Mouse (Mus musculus) heart, embryonic 11.5 days (tissue): ENCODE results near the gene Atp6v0b. TPM values are rescaled to one million over a fixed set of nuclear protein-coding genes. Genes with fewer than 3 reads are reported as not detected.

Source experiments
- ATAC-seq: fragments of 200-750 bp; cut with Nextera tagmentation; replicated peaks from 2 replicates; pipeline ENCODE4 v1.8.0; 2017; ENCODE audit warnings: moderate library complexity; ENCODE audit not compliant: insufficient number of reproducible peaks, low FRiP score, low TSS enrichment
- H3K27ac ChIP-seq: fragments of 300-500 bp; sonication (generic); 2 replicates; pipeline ENCODE4 v1.5.1; 2014; ENCODE audit warnings: mild to moderate bottlenecking, low read depth, low read length
- H3K27me3 ChIP-seq: fragments of 300-500 bp; sonication (generic); 2 replicates; pipeline ENCODE4 v1.6.1; 2014; ENCODE audit warnings: mild to moderate bottlenecking, low read length, mixed read lengths; ENCODE audit not compliant: control insufficient read depth, insufficient read depth
- H3K36me3 ChIP-seq: fragments of 300-500 bp; sonication (generic); 2 replicates; pipeline ENCODE4 v1.6.1; 2014; ENCODE audit warnings: mild to moderate bottlenecking, low read length, moderate library complexity, mixed read lengths; ENCODE audit not compliant: control insufficient read depth, insufficient read depth
- H3K4me1 ChIP-seq: fragments of 300-500 bp; sonication (generic); 2 replicates; pipeline ENCODE4 v1.6.1; 2014; ENCODE audit warnings: low read length; ENCODE audit not compliant: control insufficient read depth, insufficient read depth
- H3K4me2 ChIP-seq: fragments of 300-500 bp; sonication (generic); 2 replicates; pipeline ENCODE4 v1.6.1; 2014; ENCODE audit warnings: mild to moderate bottlenecking, moderate library complexity
- H3K4me3 ChIP-seq: fragments of 300-500 bp; sonication (generic); 2 replicates; pipeline ENCODE4 v1.5.1; 2014; ENCODE audit warnings: low read depth, low read length
- H3K9ac ChIP-seq: fragments of 300-500 bp; sonication (generic); 2 replicates; pipeline ENCODE4 v1.6.1; 2014; ENCODE audit warnings: mild to moderate bottlenecking, low read depth, low read length, moderate library complexity
- H3K9me3 ChIP-seq: fragments of 300-500 bp; sonication (generic); replicated peaks from 2 replicates; pipeline ENCODE4 v1.6.1; 2016; ENCODE audit warnings: low read length; ENCODE audit not compliant: control insufficient read depth
- WGBS: fragments of 180-500 bp; shearing (Covaris S2); extraction: QIAGEN DNeasy Blood & Tissue Kit; methylation state at CpG from one replicate; pipeline ENCODE4 v1.1.7; 2014; ENCODE audit not compliant: insufficient replicate concordance; 5-methylcytosine and 5-hydroxymethylcytosine counted together
- polyA plus RNA-seq: library from polyadenylated mRNA; unstranded; fragments of >200 nt; fragmentation: Nextera tagmentation; extraction: Ambion mirVana; gene quantifications from 2 replicates; pipeline ENCODE4 v1.2.1, GENCODE M21; 2014

Gene Atp6v0b
- polyA plus RNA-seq, 1 experiment from 2014 or later: 194 TPM

DNA sequence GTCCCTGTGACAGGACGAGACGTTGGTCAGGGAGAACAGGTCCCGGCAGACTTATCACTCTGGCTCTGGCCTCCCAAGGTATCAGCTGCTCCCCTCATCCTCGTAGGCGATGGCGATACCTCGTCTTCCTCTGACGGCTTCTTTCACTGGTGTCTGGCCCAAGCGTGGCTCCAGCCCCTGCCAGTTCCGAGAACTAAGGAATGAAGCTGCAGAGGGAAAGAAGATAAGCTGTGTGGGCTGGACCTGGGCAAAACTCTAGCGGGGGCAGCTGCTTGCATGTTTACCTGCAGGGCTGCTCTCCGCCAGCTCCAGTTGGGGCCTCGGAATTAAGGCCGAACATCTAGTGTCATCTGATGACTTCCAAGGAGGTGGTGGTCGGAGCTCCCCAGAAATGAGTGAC, 2.3 kb upstream of the Atp6v0b start:
- Histone ChIP-seq H3K36me3 (peaks cover 13% of the 10 kb centered on the region), H3K27me3 (no peaks in the 10 kb centered on the region), H3K4me1 (peaks cover 9% of the 10 kb centered on the region), H3K4me3 (no peak overlapping the region), H3K9ac (no peak overlapping the region), H3K9me3 (no peaks in the 10 kb centered on the region), H3K27ac (no peak overlapping the region), H3K4me2 (no peak overlapping the region)
- 85% methylated on average over 15 of the region's 15 CpGs for WGBS
- no peak for ATAC-seq

GRCm38 (mm10) chr4:117887920-117888319, 787 bp upstream of the Atp6v0b start:
- Histone ChIP-seq H3K4me3 (0 out of 2 replicates have a peak overlapping the region, but pooled peaks have one; percentile 99), H3K4me1 (peaks cover 16% of the 10 kb centered on the region), H3K36me3 (peaks cover 11% of the 10 kb centered on the region), H3K27ac (no peak overlapping the region), H3K27me3 (no peaks in the 10 kb centered on the region), H3K4me2 (peak overlapping the region; percentile 76), H3K9ac (no peak overlapping the region), H3K9me3 (no peaks in the 10 kb centered on the region)
- no peak for ATAC-seq
- 65% methylated on average over 2 of the region's 2 CpGs for WGBS

GRCm38 (mm10) chr4:117886644-117887043, 489 bp downstream of the Atp6v0b start:
- 0 out of 2 replicates have a peak, but pooled peaks have one; percentile 4 for ATAC-seq
- H3K9ac ChIP-seq: peak overlapping the region; percentile 90
- H3K9me3 ChIP-seq: no peaks in the 10 kb centered on the region
- 0 out of 2 replicates have a peak overlapping the region, but pooled peaks have one; percentile 18 for H3K27ac ChIP-seq
- H3K27me3 ChIP-seq: no peaks in the 10 kb centered on the region
- H3K4me2 ChIP-seq: peak overlapping the region; percentile 76
- H3K36me3 ChIP-seq: peaks cover 11% of the 10 kb centered on the region
- 3% methylated on average over 24 of the region's 24 CpGs for WGBS
- peaks cover 16% of the 10 kb centered on the region for H3K4me1 ChIP-seq
- peak overlapping the region; percentile 99 for H3K4me3 ChIP-seq

DNA sequence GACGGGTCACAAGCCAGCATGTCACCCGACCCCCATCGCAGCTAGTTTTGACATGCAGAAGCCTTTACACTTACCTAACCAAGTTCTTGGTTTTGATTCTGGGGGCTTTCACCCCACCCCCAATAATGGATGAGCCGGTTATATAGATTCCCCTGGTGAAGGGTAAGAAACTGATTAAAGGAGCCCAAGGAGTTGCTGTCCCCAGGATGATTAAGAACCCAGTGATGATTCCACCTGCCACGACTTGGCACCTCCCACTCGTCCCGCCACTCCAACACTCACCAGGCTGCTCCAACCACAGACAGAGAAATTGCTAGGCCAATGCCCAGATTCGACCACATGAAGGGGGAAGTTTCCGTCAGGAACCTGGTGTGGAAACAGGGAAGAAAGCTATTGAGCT, 1.1 kb downstream of the Atp6v0b start:
- 0 out of 2 replicates have a peak overlapping the region, but pooled peaks have one; percentile 90 for H3K9ac ChIP-seq
- peaks cover 12% of the 10 kb centered on the region for H3K36me3 ChIP-seq
- no peak for ATAC-seq
- 73% methylated on average over 9 of the region's 9 CpGs for WGBS
- H3K27ac ChIP-seq: no peak overlapping the region
- peak overlapping the region; percentile 76 for H3K4me2 ChIP-seq
- peak overlapping the region; percentile 99 for H3K4me3 ChIP-seq
- no peaks in the 10 kb centered on the region for H3K9me3 ChIP-seq
- no peaks in the 10 kb centered on the region for H3K27me3 ChIP-seq
- peaks cover 11% of the 10 kb centered on the region; the same call in 1 of the 2 replicates for H3K4me1 ChIP-seq

- no peak overlapping the region for H3K27ac ChIP-seq
- peaks cover 15% of the 10 kb centered on the region for H3K36me3 ChIP-seq
- no peaks in the 10 kb centered on the region for H3K27me3 ChIP-seq
- no peak for ATAC-seq
- 91% methylated on average over 10 of the region's 10 CpGs for WGBS
- no peak overlapping the region for H3K4me3 ChIP-seq
- no peaks in the 10 kb centered on the region for H3K9me3 ChIP-seq
- H3K9ac ChIP-seq: no peak overlapping the region
- no peak overlapping the region for H3K4me2 ChIP-seq
- H3K4me1 ChIP-seq: peaks cover 11% of the 10 kb centered on the region; the same call in 1 of the 2 replicates
These were observed 2.0 kb downstream of the Atp6v0b start for GRCm38 (mm10) chr4:117885093-117885492.

DNA sequence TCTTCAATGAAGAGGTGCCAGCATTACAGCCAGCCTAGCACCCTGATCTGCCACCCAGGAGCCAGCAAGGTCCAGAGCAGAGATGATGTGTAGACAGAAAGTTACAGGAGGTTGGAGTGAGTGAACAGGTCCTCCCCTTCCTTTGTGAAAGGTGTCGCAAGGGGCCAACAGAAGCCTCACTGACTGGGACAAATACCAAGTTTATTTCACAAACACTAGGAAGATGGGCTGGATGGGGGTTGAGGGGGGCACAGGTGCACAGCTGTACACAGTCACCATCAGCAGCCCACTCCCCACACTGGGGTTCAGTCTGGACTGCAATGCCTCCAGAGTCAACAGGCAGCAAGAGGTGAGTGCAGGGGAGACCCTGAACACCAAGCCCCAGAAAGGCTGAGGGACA, 3.0 kb downstream of the Atp6v0b start:
- H3K4me2 ChIP-seq: peak overlapping the region; percentile 92
- H3K4me3 ChIP-seq: peak overlapping the region; percentile 87; the same call in 1 of the 2 replicates
- H3K9ac ChIP-seq: no peak overlapping the region
- ATAC-seq: no peak
- H3K9me3 ChIP-seq: no peaks in the 10 kb centered on the region
- peaks cover 15% of the 10 kb centered on the region for H3K36me3 ChIP-seq
- 100% methylated on average over 1 of the region's 1 CpGs for WGBS
- H3K4me1 ChIP-seq: peaks cover 11% of the 10 kb centered on the region; the same call in 1 of the 2 replicates
- H3K27ac ChIP-seq: no peak overlapping the region
- H3K27me3 ChIP-seq: no peaks in the 10 kb centered on the region

DNA sequence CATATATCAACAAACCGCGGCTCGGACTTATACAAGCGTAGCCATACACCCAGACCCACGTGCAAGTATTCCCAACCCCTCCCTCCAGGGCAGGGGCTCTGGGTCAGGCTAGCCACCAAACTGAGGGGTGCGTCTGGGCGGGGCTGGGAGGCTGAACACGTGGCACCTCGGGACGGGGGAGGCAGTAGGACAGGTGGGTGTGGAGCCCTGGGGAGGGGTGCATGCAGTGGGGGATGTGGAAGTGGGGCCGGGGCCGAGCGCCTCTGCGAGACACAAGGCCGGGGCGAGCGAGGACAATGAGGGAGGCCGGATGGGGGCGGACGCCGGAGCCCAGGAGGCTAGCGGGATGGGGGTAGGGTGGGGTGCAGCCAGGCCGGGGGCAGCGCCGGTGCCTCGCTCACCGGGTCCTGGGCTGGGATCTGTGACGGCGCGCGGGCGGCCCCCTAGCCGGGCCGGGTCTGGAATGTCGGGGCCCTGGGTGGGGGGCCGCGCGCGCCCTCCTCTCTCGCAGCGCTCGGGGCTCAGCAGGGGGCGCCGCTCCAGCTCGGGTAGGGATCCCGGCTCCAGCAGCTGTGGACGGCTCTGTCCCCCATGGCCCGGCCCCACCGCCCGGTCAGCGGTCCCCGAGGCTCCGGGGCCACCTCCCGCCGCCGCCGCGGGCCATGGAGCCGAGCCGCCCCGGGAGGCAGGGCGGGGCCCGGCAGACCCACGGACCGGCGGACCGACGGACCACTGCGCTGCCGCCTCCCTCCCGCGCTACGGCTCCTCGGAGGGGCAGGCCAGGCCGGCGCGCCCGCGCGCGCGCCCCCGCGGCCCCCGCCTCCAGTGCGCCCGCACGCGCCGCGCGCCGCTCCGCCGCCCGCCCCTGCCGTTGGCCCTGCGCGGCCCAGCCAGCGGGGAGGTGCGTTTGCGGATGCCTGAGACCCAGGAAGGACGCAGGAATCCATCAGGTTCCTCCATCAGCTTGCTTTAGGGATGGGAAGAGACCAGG, 4.1 kb downstream of the Atp6v0b start, which contains the start of gene B4galt2:
Gene B4galt2 (minus strand): TSS at position 787 of the 991 bp plus-strand sequence.
- peak; percentile 18; the same call in 1 of the 2 replicates for ATAC-seq
- Histone ChIP-seq H3K4me3 (peak within 1 kb of the TSS; percentile 87), H3K9me3 (no peaks in the 10 kb centered on the region), H3K4me2 (peak within 1 kb of the TSS; percentile 92), H3K9ac (peak within 1 kb of the TSS; percentile 85), H3K4me1 (peaks cover 11% of the 10 kb centered on the region; the same call in 1 of the 2 replicates), H3K27ac (no peak within 1 kb of the TSS), H3K27me3 (no peaks in the 10 kb centered on the region), H3K36me3 (peaks cover 16% of the 10 kb centered on the region)
- under 1% methylated on average over 64 of the region's 103 CpGs for WGBS

- no peaks in the 10 kb centered on the region for H3K27me3 ChIP-seq
- no peak overlapping the region for H3K27ac ChIP-seq
- no peak overlapping the region for H3K4me2 ChIP-seq
- no peaks in the 10 kb centered on the region for H3K9me3 ChIP-seq
- peaks cover 9% of the 10 kb centered on the region for H3K36me3 ChIP-seq
- 72% methylated on average over 5 of the region's 5 CpGs for WGBS
- H3K4me3 ChIP-seq: no peak overlapping the region
- ATAC-seq: no peak
- 0 out of 2 replicates have a peak, but pooled peaks cover 3% of the 10 kb centered on the region for H3K4me1 ChIP-seq
- no peak overlapping the region; the same call in 1 of the 2 replicates for H3K9ac ChIP-seq
These were observed 8.4 kb downstream of the Atp6v0b start for GRCm38 (mm10) chr4:117878703-117879102.
